Mouse (Mus musculus) megakaryocyte-erythroid progenitor cell, adult 5-6 weeks (primary cell): ENCODE results near the gene Raph1. TPM values are rescaled to one million over a fixed set of nuclear protein-coding genes. Genes with fewer than 3 reads are reported as not detected.
A peak's percentile ranks its signal among the peaks of the same experiment; 100 is the strongest.

Experiments used
- ATAC-seq: replicated peaks from 2 replicates; pipeline ENCODE4 v1.8.0; 2016; ENCODE audit warnings: mild to moderate bottlenecking, inconsistent platforms; ENCODE audit not compliant: severe bottlenecking, poor library complexity, low FRiP score, low TSS enrichment
- total RNA-seq, 2 experiments: library from RNA; stranded (forward) in 1 of 2; stranded (reverse) in 1 of 2; fragments of 200-1000, 215-1000 nt in 1 of 2; fragments of >200 nt in 1 of 2; fragmentation: Nextera tagmentation in 1 of 2; gene quantifications; 2 replicates each; pipeline ENCODE4 v1.2.3; 2014 to 2017

Gene Raph1
- total RNA-seq (2014; fragmentation: Nextera tagmentation) (1.3 TPM in 2 replicates), total RNA-seq (2017) (0.23 TPM in 2 replicates)

DNA sequence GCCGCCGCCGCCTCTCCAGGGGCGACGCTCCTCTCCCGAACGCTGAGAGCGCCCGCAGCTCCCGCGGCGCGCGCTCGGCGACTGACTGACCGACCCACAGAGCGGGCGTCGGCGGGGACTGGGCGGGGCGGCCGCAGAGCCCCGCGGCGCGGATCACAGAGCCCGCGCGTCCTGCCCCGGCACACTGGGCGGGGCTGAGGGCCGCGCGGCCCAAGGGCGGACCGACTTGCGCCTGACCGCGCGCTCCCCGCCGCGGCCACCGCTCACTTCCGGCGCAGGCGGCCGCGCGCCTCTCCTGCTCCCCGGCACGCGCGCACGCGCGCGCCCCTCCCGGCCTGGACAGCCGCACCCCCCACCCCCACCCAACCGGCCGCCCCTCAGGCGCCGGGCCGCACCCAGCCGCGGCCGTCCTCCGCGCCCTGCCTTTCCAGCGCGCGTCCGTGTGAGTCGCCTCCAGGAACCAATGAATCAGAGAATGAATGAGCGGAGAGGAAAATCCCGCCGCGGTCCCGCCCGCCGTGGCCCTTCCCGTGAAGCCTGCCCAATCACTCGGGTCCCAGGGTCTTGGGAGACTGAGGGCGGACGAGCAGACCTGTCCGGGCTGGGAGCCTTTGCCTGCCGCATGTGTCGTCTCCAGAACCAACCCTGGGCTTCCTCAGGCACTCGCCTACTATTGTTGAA, at the start of gene Raph1:
Gene Raph1, minus strand, starts transcription at position 474 of the 681 bp plus-strand sequence.
- peak; percentile 65; the same call in 1 of the 2 replicates for ATAC-seq

DNA sequence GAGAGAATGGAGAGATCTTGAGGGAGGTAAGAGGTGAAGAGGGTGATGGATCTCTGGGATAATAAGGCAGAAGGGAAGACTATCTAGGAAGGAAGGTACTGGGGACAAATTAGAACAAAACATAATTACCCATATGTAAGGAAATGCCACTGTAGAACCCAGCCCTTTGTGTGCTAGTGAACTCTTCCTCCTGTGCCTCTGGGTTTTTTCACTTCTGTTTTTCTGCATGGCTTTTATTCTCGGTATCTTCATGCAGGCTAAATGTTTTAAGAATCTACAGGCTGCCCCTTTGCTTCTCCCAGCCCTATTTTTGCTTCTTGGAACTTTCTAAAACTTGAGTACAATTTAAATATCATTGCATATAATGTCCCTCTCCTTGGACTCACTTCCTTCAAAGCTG, 48.8 kb upstream of the Raph1 start:
- ATAC-seq: no peak

DNA sequence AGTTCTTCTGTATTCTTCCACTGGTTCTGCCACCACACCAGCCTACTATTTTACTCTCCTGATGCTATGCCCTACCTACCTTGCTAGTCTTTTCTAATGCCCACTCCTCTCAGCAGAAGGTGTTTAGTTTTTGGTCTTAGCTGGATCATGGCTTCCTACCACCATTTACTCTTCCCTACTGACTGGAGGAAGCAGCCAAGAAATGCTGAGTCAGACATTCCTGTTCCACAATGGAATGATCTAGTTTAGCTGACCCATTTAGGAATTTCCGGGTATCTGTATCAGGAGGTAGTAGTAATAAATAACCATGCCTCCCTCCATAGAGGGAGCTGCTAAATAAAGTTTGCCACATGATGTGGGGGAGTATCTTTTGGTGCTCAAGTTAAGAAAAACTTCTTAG, 48.0 kb upstream of the Raph1 start:
- no peak for ATAC-seq

DNA sequence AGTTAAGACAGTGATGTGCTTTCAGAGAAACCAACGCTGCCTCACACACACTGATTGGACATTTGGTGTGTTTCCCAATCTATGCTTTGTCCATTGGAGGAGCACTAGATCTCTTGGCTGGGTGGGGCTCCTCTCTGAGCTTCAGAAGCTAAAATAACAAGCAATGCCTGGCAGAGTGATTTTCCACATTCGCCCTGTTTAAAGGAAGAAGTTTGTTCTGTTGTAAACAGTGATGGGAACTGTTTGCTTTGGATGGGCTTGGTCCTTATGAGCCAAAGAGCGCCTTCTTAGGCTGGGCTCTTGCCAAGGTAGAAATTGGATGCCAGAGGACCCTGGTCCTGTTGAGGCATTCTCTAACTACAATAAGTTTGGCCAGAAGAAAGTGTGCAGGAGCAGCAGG, 45.1 kb upstream of the Raph1 start:
- ATAC-seq: no peak

DNA sequence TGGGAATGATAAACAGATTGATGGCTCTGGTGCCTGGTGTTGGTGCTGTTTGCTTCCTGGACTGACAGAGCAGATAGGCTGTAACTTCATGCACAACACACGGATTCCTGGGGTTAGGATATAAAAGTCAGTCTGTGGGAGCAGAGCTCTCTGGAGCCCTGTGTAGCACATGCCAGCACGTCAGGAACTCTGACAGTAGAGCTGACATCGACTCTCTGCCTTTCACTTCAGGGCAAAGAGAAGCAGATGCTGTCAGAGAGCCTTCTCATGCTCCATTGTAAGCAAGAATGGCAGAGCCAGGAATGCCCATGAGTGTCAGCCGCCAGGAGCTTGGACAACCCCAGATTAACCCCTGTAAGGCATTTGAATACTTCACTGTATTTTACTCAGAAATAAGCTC, 43.7 kb upstream of the Raph1 start:
- no peak for ATAC-seq

DNA sequence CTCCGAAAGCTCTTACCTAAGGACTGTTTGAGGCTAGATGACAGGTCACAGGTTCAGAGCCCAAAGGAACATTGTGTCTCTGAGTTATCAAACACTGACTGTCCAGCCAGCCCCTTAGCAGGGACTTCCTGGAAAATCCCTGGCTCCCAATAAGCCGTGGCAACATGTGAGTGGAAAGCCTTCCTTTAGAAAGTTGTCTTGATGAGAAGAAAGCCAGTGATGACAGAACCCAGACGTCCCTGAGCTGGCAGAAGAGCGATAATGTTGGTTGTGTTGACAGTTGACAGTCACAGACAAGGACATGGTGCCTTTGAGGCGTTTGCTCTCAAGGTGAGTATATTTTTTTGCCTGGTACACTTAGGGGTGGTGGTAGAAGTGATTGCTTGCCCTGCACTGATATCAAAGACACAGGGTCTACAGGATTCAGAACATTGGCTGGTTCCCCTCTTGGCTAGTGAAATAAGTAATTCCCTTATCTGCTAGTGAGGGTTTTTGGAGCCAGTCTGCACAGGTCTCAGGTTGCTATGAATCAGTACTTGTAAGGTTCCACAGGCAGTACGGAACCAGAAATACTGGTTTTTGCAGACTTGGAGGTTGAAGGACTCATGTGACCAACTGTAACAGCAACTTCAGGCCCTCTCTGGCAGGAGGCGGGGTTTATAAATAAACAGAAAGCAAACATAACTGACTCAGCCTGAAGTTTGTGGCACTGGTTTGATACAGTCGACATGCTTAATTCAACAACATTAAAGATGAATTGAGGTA, 42.3 kb upstream of the Raph1 start:
- no peak for ATAC-seq

DNA sequence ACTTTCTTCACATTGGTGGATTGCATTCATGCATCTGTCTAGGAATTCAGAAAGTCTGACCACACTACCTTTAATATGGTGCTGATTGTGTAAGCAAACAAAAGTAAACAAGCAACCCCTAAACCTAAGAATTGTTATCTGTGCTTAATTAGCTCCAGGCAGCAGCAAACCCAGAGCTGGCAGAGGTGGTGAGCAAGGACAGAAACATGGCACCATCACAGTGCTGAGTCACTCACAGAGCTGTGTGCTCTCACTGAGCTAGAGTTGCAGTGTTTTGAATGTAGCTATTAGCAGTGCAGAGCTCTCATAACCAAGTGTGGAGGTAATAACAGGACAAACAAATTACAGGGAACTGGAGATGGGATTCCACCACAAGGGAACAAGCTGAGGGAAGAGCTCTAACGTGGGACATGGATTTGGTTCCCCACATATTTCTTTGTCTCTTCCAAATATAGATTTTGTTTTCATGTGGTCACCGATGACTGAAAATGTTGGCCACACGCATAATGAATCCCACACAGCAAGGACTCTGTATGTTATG, 37.6 kb upstream of the Raph1 start:
- no peak for ATAC-seq

DNA sequence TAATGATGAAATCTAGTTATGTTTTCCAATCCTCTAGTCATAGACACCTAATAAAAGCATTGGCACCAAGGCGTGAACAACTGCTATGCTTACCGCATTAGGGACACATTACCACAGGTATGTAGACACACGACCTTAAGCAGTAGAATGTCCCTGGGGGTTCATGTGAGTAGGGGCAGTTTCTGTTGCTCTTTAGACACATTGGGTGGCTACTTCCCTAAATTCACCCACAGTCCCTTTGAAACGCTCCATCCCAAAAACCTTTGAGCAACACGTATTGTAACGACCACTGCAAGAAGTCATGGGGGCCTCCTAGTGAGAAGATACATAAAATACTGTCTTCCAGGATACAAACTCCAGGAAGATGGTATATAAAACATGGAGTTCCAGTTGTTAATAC, 33.8 kb upstream of the Raph1 start:
- no peak for ATAC-seq

DNA sequence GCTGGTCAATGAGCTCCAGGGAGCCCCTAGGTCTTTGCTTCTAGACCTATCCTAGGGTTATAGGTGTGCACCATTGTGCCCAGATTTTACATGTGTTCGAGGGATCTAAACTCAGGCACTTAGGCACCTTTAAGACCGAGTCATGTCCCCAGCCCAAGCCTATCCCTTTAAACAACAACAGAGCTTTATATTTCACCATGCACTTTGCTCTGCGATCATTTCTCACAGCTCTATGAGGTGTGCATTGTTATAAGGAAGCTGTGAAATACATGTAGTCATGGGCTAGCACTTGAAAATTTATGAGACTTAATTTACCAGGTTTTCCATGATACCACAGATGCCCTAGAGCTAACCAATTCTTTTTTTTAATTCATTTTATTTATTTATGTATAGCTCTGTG, 33.0 kb upstream of the Raph1 start:
- no peak for ATAC-seq

DNA sequence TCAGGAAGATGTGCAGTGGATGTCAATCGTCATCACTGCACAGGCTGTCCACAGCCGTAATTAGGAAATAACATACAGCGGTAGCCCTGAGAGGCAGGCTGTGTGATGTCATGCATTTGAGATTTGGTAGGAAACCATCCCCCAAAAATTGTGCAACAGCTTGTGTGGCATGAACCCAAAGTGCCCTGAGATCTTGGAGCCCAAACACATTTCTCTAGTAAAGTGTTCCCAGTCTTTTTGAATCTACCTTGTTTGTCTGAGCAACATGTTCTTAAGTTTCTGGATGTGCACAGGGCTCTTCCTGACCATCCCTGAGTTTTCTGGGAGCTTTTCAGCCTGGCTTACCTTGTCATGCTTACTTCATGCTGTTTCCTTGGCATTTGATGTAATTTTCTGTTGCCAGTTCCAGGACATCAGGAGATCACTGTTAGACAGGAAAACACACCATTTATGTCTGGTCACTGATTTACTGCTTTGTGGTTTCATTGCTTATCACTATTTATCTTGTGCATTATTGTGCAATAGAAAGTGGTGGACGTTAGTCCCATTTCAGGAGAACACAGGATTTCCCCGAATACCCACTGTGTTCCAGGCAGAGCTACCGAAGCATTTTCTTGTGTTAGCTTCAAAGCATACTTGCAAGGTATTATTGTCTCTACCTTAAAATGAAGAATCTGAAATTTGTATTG, 32.3 kb upstream of the Raph1 start:
- ATAC-seq: no peak

DNA sequence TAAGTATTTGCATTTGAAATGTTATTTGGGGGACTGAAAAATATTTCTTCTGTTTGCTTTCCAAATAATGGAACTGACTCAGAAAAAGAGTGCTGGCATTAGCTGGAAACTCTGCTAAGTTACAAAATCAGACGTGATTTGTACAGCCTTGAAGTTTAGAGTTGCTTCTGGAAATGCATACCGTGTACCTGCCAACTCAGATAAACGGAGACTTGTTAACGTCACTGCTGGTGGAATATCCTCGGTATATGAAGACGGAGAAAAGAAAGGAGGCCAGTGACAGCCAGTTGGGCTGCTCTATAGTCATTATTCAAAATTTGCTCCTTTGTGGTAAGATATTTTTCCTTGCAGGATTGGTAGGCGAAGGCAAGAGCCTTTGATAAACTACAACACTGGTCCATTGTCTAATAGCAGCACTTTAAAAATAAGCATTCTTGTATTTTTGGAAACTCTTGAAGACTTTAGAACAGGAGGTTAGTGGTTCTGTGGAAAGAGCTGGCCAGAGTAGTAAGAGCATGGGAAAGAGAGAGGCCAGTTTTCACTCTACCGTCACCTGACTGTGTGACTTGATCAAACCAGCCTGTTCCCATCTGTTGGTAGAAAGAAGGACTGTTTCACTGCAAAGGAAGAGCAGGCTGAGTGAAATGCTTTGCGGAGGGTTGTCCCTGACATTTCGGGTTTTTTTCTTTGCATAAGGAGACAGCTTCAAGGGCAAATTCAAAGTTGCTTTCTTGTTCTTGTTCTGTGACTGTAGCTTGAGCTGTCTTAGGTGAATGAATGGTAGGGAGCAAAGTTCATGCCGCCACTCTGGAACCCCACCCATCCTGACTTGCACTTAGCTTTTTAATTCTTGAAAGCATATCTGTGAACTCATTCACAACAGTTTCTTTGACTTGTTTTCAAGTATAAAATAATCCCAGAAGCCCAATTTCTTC, 29.7 kb upstream of the Raph1 start:
- ATAC-seq: no peak

DNA sequence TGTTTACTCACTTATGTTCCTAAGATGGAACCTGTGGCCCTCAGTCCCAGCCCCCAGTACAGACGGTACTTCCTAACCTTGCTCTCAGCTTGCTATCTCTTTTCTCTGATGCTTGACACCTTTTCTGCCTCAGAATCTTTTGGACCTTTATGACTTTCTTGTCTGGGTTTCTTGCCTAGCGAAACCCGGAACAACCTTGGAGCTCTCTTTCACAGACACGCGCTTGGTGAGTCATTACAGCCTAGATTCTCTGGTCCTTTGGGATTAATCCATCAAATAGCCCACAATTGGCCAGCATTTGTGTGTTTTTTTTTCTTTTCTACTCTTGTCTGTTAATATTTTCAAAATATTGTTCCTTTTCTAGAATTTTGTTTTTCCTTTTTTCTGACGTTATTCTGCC, 26.2 kb upstream of the Raph1 start:
- no peak for ATAC-seq

DNA sequence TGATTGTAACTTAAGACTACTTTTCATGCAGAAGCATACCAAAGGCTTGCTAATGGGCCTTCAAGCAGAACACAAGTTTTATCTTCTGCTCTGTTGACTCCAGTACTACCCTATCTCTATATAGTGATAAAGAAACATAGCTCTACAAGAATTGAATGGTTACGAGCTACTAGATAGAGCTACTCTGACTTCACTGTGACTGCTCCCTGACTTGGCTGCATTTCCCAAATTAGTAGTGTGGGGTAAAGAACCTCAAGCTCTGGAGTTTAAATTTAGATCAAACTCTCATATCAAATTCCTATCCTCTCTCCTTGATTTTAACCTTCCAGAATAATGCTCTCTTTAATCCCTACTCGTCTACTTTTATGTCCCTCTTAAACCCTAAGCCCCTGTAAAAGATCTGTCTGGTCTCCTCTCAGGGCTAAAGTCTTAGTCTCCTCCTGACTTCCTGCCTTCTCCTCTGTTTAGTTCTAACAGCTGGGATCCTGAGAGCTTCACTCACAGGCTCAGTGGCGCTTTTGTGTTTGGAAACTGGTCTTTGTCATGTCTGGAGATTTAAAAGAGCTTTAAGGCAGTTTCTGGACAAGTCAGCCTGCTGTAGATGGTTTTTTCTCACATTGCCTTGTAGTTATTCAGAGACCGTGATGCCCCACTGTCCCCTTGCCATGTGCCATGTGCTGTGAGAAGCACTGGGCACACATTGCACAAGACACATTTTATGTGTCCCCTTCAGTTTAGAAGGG, 22.2 kb upstream of the Raph1 start:
- no peak for ATAC-seq

DNA sequence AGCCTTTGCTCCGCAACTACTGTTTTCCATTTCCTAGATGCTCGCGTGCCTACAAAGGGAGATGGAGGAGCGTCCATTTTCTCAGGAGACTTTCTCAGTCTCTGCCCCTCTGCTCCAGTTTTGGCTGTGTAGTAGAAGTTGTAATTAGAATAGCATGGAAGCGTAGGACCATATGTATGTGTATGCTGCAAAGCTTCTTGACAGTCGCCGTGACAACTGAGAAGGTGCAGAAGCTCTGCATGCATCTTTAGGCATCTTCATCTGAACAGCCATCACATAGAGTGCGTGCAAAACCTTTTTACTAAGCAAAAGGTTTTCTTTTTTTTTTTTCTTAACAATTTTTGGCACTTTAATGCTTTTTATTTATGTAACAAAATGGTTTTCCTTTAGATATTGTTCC, 14.1 kb upstream of the Raph1 start:
- ATAC-seq: no peak

DNA sequence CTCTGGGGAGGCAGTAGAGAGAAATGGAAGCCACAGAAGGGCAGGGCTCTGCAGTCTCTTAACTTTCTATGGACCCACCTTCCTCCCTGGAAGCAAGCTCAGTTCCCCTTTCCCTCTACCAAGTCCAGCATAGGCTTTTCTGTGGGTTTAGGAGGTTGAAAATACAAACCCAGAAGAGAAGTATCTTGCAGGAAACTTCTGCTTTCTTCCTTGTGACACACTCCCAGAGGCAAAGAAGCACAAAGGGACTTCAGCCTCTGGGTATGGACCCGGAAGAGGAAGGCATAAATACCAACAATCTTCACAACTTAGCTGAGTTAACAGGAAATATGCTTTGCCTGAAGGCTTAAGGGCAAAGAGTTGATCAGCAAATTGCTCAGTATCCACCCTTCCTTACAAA, 13.0 kb upstream of the Raph1 start:
- ATAC-seq: no peak

DNA sequence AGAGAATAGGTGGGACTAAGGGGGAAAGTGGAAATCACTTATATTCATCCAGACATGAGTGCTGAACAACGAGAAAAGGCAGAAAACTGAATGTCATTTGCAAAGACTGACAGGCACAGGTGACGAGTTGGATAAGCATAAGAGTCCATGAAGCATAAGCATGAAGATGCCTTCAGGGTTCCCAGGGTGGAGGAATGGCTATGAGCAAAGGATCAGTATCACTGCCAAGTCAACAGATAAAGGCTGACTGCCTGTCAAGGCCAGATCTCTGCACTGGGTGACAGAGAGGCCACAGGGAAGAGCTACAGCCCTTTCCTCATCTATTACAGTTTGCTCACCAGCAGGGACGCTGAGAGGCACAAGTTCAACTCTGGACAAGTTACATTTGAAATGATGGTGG, 5.8 kb upstream of the Raph1 start:
- ATAC-seq: no peak

DNA sequence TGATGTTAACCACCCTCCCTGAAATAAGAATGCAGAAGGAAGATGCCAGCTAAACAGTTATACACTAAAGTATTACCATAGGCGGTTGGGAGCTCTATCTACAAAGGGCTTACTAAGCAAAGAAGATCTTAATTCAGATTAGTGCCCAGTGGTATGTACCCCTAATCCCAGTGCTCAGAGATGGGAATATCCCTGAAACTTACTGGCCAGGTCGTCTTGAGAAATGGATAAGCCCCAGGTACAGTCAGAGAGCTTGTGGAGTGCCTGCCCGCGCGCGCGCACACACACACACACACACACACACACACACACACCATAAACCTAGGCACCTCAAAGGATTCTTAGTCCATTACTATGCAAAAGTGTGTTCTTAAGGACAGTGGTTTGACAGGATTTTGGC, 2.8 kb upstream of the Raph1 start:
- no peak for ATAC-seq

DNA sequence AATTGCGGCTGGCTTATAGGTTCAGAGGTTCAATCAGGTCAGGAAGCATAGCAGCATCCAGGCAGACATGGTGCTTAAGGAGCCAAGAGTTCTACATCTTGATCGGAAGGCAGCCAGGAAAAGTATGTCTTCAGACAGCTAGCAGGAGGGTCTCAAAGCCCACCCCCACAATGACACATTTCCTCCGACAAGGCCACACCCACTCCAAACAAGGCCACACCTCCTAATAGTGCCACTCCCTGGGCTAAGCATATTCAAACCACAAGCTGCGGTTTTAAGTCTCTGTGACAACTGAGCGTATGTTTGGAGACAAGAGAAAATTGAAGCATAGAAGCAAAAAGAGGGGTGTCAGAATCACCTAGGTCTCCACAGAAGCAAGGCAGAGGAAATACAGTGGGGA, 2.3 kb upstream of the Raph1 start:
- no peak for ATAC-seq

DNA sequence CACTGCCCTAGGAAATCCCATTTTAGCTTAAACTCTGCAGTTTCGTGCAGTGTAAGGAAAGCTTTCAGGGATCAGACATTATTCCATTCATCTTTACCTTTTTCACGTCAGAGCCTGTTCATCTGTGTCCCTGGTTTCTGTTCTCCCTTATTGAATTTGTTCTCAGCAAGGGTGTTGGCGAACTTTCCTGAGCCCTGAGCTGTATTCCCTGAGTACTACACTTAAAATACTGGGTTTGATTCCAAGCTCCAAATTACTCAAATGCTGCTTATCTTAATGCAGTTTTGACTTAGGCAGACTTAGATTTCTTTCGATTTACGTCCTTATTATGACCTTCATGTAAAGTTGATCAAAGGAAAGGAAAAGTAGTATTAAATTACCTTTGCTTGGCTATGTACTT, 417 bp upstream of the Raph1 start:
- no peak for ATAC-seq
